Mouse (Mus musculus) heart, adult 18-20 months (tissue): ENCODE results near the gene Sh2d3c. TPM values are rescaled to one million over a fixed set of nuclear protein-coding genes. Genes with fewer than 3 reads are reported as not detected.

Experiments used
- DNase-seq, 2 experiments: peaks; one replicate each; pipeline ENCODE4 v3.0.0; 2021 to 2022; ENCODE audit warnings: mixed read lengths in 1 of 2
- total RNA-seq, 2 experiments: library from RNA; stranded (reverse); gene quantifications; 2 replicates each; pipeline ENCODE4 v1.2.3; 2021

Gene Sh2d3c
- total RNA-seq, 2 experiments from 2014 or later, result 23.1 to 30.8 TPM

DNA sequence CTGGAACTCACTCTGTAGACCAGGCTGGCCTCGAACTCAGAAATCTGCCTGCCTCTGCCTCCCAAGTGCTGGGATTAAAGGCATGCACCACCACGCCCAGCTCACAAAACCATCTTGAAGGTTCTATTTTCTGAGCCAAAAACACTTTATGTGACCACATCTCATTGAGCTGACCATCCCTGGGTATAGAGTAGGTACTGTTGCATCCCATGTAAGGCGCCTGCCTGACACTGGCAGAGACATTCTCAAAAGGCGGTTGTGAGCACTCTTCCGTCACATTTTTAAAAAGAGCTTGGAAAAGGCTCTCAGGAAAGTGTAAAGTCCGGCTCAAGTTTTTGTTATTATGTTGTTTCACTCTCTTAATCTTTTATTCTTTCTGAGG, 35.8 kb downstream of the Sh2d3c start:
- no peak for DNase-seq

DNA sequence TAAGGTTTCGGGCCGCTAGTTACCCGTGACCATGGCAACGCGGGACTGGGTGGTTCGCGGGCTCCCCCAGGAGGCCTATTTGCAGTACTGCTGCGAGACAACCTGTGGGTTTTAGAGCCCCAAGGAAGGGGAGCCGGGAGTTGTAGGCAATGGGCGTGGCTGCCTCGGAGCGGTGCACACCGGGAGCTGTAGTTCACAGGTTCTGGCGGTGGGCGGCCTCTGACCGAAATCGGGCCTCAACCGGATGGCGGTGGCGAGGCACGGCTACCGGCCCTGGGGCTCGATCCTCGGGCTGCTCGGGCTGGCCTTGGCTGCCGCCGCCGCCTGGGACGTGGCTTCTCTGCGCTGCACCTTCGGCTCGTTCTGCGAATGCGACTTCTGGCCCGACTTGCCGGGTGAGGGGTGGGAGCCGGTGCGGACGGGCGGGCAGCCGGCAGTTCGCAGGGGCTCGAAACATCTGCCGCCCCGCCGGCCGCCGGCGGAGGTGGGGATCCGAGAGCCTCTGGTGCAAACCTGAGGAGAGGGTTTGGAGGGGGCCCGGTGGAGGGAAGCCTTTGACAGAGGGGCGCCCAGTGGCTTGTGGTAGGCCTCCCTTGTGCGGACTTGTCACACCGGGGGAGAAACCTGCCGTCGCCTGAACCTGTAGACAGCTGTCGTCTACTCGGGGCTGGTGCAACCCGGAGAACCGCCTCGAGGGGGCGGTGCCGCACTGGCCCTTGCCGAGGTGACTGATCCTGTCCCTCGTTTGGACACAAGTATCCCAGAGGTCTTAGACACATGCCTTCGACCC, 36.4 kb downstream of the Sh2d3c start, which contains the start of gene Tor2a:
TSS of gene Tor2a (plus strand) at position 179 of the 790 bp plus-strand sequence.
- DNase-seq, result peak; percentile 98 to 99

GRCm38 (mm10) chr2:32758503-32758902, 37.6 kb downstream of the Sh2d3c start:
- no peak for DNase-seq

DNA sequence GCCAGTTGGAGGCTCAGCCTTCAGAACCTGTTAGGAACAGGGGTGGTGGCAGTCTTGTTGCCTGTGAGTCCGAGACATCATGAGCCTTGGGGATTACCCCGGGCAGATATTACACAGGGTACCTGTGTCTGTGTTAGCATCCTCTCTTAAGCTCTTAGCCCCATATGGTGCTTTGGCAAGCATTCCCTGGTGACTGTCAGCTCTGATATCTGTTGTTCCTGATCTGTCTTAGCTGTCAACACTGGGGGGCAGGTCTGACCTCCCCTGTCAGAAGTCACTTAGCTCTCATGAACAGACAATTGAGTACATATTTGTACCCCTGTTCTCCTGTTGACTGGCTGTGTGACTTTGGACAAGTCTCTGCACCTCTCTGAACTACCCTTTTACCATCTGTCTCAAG, 38.1 kb downstream of the Sh2d3c start:
- no peak for DNase-seq

- no peak for DNase-seq
Measured at GRCm38 (mm10) chr2:32761361-32761760, 40.5 kb downstream of the Sh2d3c start.

GRCm38 (mm10) chr2:32761859-32762258, 41.0 kb downstream of the Sh2d3c start:
- DNase-seq, result no peak

- DNase-seq, result no peak
Measured at GRCm38 (mm10) chr2:32763353-32763752, 42.5 kb downstream of the Sh2d3c start.

GRCm38 (mm10) chr2:32767241-32767640, 46.4 kb downstream of the Sh2d3c start:
- DNase-seq, result no peak

- DNase-seq, result no peak
Measured at GRCm38 (mm10) chr2:32768661-32769285, 47.9 kb downstream of the Sh2d3c start.

GRCm38 (mm10) chr2:32769327-32770085, 48.7 kb downstream of the Sh2d3c start:
- no peak for DNase-seq

DNA sequence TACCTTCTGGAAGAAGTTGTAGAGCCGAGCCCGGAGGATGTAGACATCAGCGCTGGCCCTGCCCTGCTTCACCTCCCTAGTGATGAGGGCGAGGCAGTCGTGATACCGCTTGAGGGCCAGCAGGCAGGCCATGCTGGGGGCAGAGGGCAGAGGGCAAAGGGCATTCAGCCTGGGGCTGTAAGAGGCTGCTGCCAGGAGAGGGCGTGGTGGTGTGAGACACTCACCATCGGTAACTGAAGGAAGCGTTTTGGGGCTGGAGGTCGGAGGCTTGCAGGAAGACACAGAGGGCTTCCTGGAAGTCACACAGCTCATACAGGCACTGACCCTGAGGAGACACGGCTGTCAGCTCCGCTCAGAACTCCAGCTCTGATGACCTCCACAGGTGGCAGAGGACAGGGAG, 51.0 kb downstream of the Sh2d3c start:
- no peak for DNase-seq

GRCm38 (mm10) chr2:32772626-32773279, 51.9 kb downstream of the Sh2d3c start:
- DNase-seq, result no peak

DNA sequence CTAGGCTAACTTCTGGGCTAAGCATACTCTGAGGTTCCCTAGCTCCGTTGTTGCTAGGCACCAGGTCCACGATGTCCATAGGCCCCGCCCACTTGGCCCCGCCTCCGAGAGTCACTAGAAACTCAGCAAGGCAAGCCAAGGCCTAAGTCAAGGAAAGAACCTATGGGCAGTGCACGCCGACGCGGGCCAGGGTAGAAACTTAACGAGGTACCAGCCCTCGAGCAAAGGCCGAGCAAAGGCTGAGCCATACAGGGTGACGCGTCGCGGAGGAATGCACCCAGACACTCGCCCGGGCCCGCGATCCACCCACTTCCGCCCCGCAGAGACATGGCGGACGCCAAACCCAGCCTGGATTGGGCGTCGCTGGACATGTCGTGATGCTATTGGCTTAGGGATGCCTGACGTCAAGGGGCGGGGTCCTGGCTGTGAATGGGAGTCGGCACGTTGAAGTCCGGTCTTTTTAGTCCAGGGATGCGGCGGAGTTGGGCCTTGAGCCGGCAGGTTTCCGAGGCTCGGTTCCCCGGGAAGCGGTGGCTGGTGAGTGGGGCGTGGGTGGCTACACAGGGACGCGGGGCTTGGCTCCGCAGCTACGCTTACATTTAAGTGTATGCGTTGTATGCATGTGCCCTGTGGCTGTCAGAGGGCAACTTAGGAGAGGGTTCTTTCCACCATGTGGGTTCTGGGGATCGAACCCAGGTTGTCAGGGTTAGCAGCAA, 54.7 kb downstream of the Sh2d3c start, which contains the start of the genes Ttc16 and Ptrh1:
TSS of gene Ttc16 (minus strand) at position 275 of the 716 bp plus-strand sequence.
TSS of gene Ptrh1 (plus strand) at position 428 of the 716 bp plus-strand sequence.
- peak; percentile 98 to 99 for DNase-seq

DNA sequence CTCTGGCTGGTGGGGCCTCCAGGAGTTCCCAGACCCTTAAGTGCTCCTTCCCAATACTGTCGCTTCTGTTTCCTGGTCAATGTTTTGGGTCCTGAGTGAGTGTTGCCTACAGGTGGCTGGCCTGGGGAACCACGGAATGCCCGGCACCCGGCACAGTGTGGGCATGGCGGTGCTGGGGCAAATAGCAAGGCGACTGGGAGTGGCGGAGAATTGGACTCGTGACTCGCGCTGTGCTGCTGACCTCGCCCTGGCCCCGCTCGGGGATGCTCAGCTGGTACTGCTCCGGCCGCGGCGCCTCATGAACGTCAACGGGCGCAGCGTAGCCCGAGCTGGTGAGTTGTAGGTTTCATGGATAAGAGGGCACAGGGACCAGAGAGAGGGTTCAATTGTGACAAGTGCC, 55.3 kb downstream of the Sh2d3c start:
- DNase-seq, result no peak

DNA sequence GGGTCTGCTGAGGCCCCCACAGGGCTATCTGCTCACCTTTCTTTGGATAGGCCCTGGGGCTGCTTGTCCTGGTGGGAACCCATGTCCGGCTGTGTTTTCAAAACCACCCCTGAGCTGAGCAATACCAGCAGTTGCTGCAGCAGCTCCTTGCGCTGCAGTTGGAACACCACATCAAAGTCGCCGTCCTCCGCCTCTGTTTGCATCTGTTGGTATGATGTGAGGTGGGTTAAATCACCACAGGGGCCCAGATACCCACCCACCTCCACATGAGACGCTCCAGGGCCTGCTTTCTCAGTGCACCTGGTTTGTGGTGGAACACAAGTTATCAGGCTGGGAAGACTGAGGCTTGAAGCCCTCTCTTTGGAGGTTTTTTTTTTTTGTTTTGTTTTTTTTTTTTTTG, 57.2 kb downstream of the Sh2d3c start:
- DNase-seq, result no peak

DNA sequence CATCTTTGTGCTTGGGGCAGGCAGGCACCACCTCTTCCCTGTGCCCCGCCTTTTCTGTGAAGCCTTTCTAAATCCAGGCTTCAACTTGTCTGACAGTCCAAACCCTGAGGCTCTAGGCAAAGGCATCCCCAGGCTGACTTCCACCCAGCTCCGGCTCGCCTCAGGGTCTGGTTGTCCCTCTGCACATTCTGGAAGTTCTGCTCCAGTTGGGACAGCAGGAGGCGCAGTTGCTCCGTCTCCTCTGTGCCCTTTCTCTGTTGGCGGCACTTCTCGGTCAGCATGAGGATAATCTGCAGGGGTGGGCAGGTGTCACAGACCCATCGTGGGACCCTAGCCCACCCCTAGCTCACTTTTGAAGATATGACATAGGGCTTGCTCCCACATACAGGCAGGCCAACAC, 58.3 kb downstream of the Sh2d3c start:
- peak; percentile 67 to 81 for DNase-seq

GRCm38 (mm10) chr2:32779714-32780113, 58.9 kb downstream of the Sh2d3c start:
- DNase-seq, result no peak

DNA sequence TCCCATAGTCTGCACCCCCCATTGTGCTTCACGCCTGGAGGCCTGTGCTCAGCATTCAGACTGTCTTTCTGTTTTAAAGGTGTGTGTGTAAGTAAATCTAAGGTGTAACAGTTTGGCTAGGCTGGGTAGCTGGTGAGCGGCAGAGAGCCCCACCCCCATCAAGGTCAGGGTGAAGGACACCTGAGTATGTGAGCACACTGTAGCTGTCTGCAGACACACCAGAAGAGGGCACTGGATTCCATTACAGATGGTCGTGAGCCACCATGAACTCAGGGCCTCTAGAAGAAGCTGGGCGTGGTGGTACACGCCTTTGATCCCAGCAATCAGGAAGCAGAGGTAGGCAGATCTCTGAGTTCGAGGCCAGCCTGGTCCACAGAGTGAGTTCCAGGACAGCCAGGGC, 60.9 kb downstream of the Sh2d3c start:
- DNase-seq, result no peak

DNA sequence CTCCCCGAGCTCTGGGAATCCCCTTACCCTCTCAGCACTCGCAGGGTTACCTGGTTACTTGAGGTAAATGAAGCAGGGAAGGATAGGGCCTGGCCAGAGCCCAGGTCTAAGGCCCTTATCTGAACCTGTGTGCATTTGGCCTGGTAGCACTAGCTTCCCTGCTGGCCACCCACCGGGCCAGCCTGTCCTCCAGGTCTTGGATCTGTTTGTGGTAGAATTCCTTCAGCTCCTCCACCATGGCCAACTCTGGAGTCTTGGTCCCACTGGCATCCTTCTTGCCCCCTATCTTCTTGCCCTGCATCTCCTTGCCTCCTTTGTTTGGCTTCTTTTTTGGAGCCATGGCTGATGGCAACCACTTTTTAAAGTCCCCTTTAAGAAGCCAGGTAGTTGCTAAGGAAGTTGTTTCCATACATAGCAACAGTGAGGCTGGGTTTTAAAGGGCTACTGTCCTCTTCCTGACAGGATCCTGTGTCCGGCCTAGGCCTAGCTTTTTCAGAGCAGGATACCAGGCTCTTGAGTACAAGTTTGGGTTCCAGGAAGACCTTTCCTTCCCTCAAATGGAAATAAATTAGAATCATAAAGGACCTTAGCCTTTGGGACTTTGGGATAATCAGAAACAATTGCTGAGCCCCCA, 63.3 kb downstream of the Sh2d3c start, which contains the start of gene Cfap157:
TSS of gene Cfap157 (minus strand) at position 381 of the 634 bp plus-strand sequence.
- DNase-seq, result peak; percentile 67 to 69

- peak in 1 of 2 experiments; percentile 38 for DNase-seq
Measured at GRCm38 (mm10) chr2:32787176-32787575, 66.3 kb downstream of the Sh2d3c start.

DNA sequence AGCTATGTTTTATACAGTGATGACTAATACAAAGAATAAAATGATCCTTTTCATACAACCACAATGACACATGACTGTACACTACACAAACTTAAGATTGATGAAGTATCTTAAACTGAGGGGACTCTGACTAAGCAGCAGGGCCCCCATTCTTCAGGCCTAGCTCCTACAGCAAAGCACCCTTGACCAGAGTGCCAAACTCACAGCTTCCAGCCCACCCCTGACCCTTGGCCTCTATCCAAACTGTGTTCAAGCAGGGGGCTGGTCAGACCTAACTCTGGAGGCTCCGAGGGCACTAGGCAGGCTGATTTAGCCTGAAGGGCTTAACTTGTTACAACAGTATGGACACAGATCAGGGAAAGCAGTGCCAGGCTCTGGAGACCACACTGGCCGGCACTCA, 67.7 kb downstream of the Sh2d3c start:
- DNase-seq, result no peak
